Mouse (Mus musculus): Measurements from ENCODE around the gene Ldb1. TPM values are rescaled to one million over a fixed set of nuclear protein-coding genes. Genes with fewer than 3 reads are reported as not detected.

Gene Ldb1
- polyA plus RNA-seq, 1 experiment from 2014 or later, result 77.0 TPM

GRCm38 (mm10) chr19:46040149-46040902 lies 4.7 kb downstream of the Ldb1 start:
- H3K9me3 ChIP-seq (ENCODE audit: control insufficient read depth, low read length), result no peaks in the 10 kb centered on the region
- H3K9ac ChIP-seq (ENCODE audit: low read length), result peak overlapping the region; percentile 99
- H3K27me3 ChIP-seq (ENCODE audit: control insufficient read depth, insufficient read depth, low read length), result no peaks in the 10 kb centered on the region
- DNase-seq (ENCODE audit: low spot score, missing footprints), result peak; percentile 79
- no peak for ATAC-seq (ENCODE audit: low FRiP score)
- peaks cover 14% of the 10 kb centered on the region for H3K36me3 ChIP-seq (ENCODE audit: control insufficient read depth, insufficient read depth, low read length)
- peaks cover 61% of the 10 kb centered on the region for H3K4me1 ChIP-seq (ENCODE audit: control insufficient read depth, insufficient read depth, low read length)
- H3K4me2 ChIP-seq, result peak overlapping the region; percentile 80
- H3K27ac ChIP-seq (ENCODE audit: low read depth, low read length), result peak overlapping the region; percentile 94
- WGBS, result 45% methylated on average over 14 of the region's 14 CpGs
- H3K4me3 ChIP-seq (ENCODE audit: low read depth, low read length), result no peak overlapping the region

- Histone ChIP-seq H3K4me1 (ENCODE audit: control insufficient read depth, insufficient read depth, low read length) (peaks cover 61% of the 10 kb centered on the region), H3K4me2 (peak overlapping the region; percentile 80), H3K27ac (ENCODE audit: low read depth, low read length) (peak overlapping the region; percentile 94), H3K9me3 (ENCODE audit: control insufficient read depth, low read length) (no peaks in the 10 kb centered on the region), H3K27me3 (ENCODE audit: control insufficient read depth, insufficient read depth, low read length) (no peaks in the 10 kb centered on the region), H3K36me3 (ENCODE audit: control insufficient read depth, insufficient read depth, low read length) (peaks cover 20% of the 10 kb centered on the region), H3K9ac (ENCODE audit: low read length) (peak overlapping the region; percentile 99), H3K4me3 (ENCODE audit: low read depth, low read length) (peak overlapping the region; percentile 97)
- DNase-seq (ENCODE audit: low spot score, missing footprints) (peak; percentile 98), ATAC-seq (ENCODE audit: low FRiP score) (peak; percentile 84)
- 2% methylated on average over 19 of the region's 30 CpGs for WGBS
These were observed 5.5 kb downstream of the Ldb1 start for GRCm38 (mm10) chr19:46039478-46039877.

GRCm38 (mm10) chr19:46038851-46039260 lies 6.2 kb downstream of the Ldb1 start:
- peaks cover 26% of the 10 kb centered on the region for H3K36me3 ChIP-seq (ENCODE audit: control insufficient read depth, insufficient read depth, low read length)
- DNase-seq (ENCODE audit: low spot score, missing footprints) (peak; percentile 93), ATAC-seq (ENCODE audit: low FRiP score) (peak; percentile 40)
- no peaks in the 10 kb centered on the region for H3K27me3 ChIP-seq (ENCODE audit: control insufficient read depth, insufficient read depth, low read length)
- H3K9me3 ChIP-seq (ENCODE audit: control insufficient read depth, low read length), result no peaks in the 10 kb centered on the region
- peak overlapping the region; percentile 99 for H3K9ac ChIP-seq (ENCODE audit: low read length)
- peak overlapping the region; percentile 94 for H3K27ac ChIP-seq (ENCODE audit: low read depth, low read length)
- peaks cover 55% of the 10 kb centered on the region for H3K4me1 ChIP-seq (ENCODE audit: control insufficient read depth, insufficient read depth, low read length)
- H3K4me3 ChIP-seq (ENCODE audit: low read depth, low read length), result peak overlapping the region; percentile 97
- H3K4me2 ChIP-seq, result peak overlapping the region; percentile 80
- 0% methylated on average over 10 of the region's 17 CpGs for WGBS

- H3K4me1 ChIP-seq (ENCODE audit: control insufficient read depth, insufficient read depth, low read length), result peaks cover 48% of the 10 kb centered on the region
- peak overlapping the region; percentile 80 for H3K4me2 ChIP-seq
- peaks cover 33% of the 10 kb centered on the region for H3K36me3 ChIP-seq (ENCODE audit: control insufficient read depth, insufficient read depth, low read length)
- H3K27me3 ChIP-seq (ENCODE audit: control insufficient read depth, insufficient read depth, low read length), result no peaks in the 10 kb centered on the region
- no peaks in the 10 kb centered on the region for H3K9me3 ChIP-seq (ENCODE audit: control insufficient read depth, low read length)
- WGBS, result 14% methylated on average over 13 of the region's 13 CpGs
- peak overlapping the region; percentile 97 for H3K4me3 ChIP-seq (ENCODE audit: low read depth, low read length)
- ATAC-seq (ENCODE audit: low FRiP score) (no peak), DNase-seq (ENCODE audit: low spot score, missing footprints) (peak; percentile 87)
- peak overlapping the region; percentile 94 for H3K27ac ChIP-seq (ENCODE audit: low read depth, low read length)
- peak overlapping the region; percentile 99 for H3K9ac ChIP-seq (ENCODE audit: low read length)
These were observed 6.8 kb downstream of the Ldb1 start for GRCm38 (mm10) chr19:46037925-46038850.

- peak overlapping the region; percentile 99 for H3K9ac ChIP-seq (ENCODE audit: low read length)
- H3K4me3 ChIP-seq (ENCODE audit: low read depth, low read length), result peak overlapping the region; percentile 97
- H3K27ac ChIP-seq (ENCODE audit: low read depth, low read length), result no peak overlapping the region; the same call in 1 of the 2 replicates
- ATAC-seq (ENCODE audit: low FRiP score) (no peak), DNase-seq (ENCODE audit: low spot score, missing footprints) (peak; percentile 88)
- H3K4me2 ChIP-seq, result peak overlapping the region; percentile 80
- WGBS, result 11% methylated on average over 6 of the region's 6 CpGs
- H3K9me3 ChIP-seq (ENCODE audit: control insufficient read depth, low read length), result no peaks in the 10 kb centered on the region
- no peaks in the 10 kb centered on the region for H3K27me3 ChIP-seq (ENCODE audit: control insufficient read depth, insufficient read depth, low read length)
- H3K4me1 ChIP-seq (ENCODE audit: control insufficient read depth, insufficient read depth, low read length), result peaks cover 40% of the 10 kb centered on the region
- peaks cover 40% of the 10 kb centered on the region for H3K36me3 ChIP-seq (ENCODE audit: control insufficient read depth, insufficient read depth, low read length)
These were observed 7.6 kb downstream of the Ldb1 start for GRCm38 (mm10) chr19:46037243-46037924.

GRCm38 (mm10) chr19:46036477-46037242 lies 8.4 kb downstream of the Ldb1 start:
- Histone ChIP-seq H3K36me3 (ENCODE audit: control insufficient read depth, insufficient read depth, low read length) (peaks cover 40% of the 10 kb centered on the region), H3K4me3 (ENCODE audit: low read depth, low read length) (peak overlapping the region; percentile 97), H3K4me2 (peak overlapping the region; percentile 80), H3K9me3 (ENCODE audit: control insufficient read depth, low read length) (no peaks in the 10 kb centered on the region), H3K27me3 (ENCODE audit: control insufficient read depth, insufficient read depth, low read length) (no peaks in the 10 kb centered on the region), H3K27ac (ENCODE audit: low read depth, low read length) (no peak overlapping the region), H3K9ac (ENCODE audit: low read length) (peak overlapping the region; percentile 99), H3K4me1 (ENCODE audit: control insufficient read depth, insufficient read depth, low read length) (peaks cover 35% of the 10 kb centered on the region)
- DNase-seq (ENCODE audit: low spot score, missing footprints) (peak; percentile 89), ATAC-seq (ENCODE audit: low FRiP score) (no peak)
- 68% methylated on average over 13 of the region's 13 CpGs for WGBS

GRCm38 (mm10) chr19:46035971-46036370 lies 9.0 kb downstream of the Ldb1 start:
- no peak overlapping the region for H3K27ac ChIP-seq (ENCODE audit: low read depth, low read length)
- H3K9ac ChIP-seq (ENCODE audit: low read length), result no peak overlapping the region
- no peak overlapping the region for H3K4me2 ChIP-seq
- WGBS, result 94% methylated on average over 13 of the region's 13 CpGs
- H3K36me3 ChIP-seq (ENCODE audit: control insufficient read depth, insufficient read depth, low read length), result peaks cover 40% of the 10 kb centered on the region
- DNase-seq (ENCODE audit: low spot score, missing footprints) (peak; percentile 56), ATAC-seq (ENCODE audit: low FRiP score) (no peak)
- peaks cover 28% of the 10 kb centered on the region for H3K4me1 ChIP-seq (ENCODE audit: control insufficient read depth, insufficient read depth, low read length)
- no peaks in the 10 kb centered on the region for H3K9me3 ChIP-seq (ENCODE audit: control insufficient read depth, low read length)
- no peak overlapping the region for H3K4me3 ChIP-seq (ENCODE audit: low read depth, low read length)
- H3K27me3 ChIP-seq (ENCODE audit: control insufficient read depth, insufficient read depth, low read length), result no peaks in the 10 kb centered on the region

- peak; percentile 77 for DNase-seq (ENCODE audit: low spot score, missing footprints)
- Histone ChIP-seq H3K9me3 (ENCODE audit: control insufficient read depth, low read length) (no peaks in the 10 kb centered on the region), H3K4me3 (ENCODE audit: low read depth, low read length) (no peak overlapping the region), H3K9ac (ENCODE audit: low read length) (no peak overlapping the region), H3K27ac (ENCODE audit: low read depth, low read length) (no peak overlapping the region), H3K4me2 (no peak overlapping the region; the same call in 1 of the 2 replicates), H3K36me3 (ENCODE audit: control insufficient read depth, insufficient read depth, low read length) (peaks cover 40% of the 10 kb centered on the region), H3K27me3 (ENCODE audit: control insufficient read depth, insufficient read depth, low read length) (no peaks in the 10 kb centered on the region), H3K4me1 (ENCODE audit: control insufficient read depth, insufficient read depth, low read length) (peaks cover 17% of the 10 kb centered on the region)
- 96% methylated on average over 11 of the region's 11 CpGs for WGBS
- ATAC-seq (ENCODE audit: low FRiP score), result no peak
These were observed 11.1 kb downstream of the Ldb1 start for GRCm38 (mm10) chr19:46033911-46034310.

Data from midbrain, embryonic 11.5 days (tissue).